Mouse (Mus musculus): ENCODE results near the gene Hist1h2ag. TPM values are rescaled to one million over a fixed set of nuclear protein-coding genes. Genes with fewer than 3 reads are reported as not detected.

Hist1h2ag gene
- polyA plus RNA-seq, 1 experiment from 2014 or later: 19.7 TPM

Small RNAs within 50 kb of the gene (microRNA-seq; reads per million reads assigned to microRNA genes)
- gene Gm26300 (ENCODE audit: borderline number of aligned reads) (not detected), gene Gm44390 (ENCODE audit: borderline number of aligned reads) (0.41 reads per million), gene Gm44486 (ENCODE audit: borderline number of aligned reads) (0.20 reads per million)

Other genes starting within 250 kb of the Hist1h2ag start
- 9.4 and 11.6 TPM in 2 replicates for gene Hist1h2bq, start 232.7 kb downstream of the Hist1h2ag start, polyA plus RNA-seq (2014; fragmentation: Nextera tagmentation; extraction: Ambion mirVana)
- not detected in 2 replicates for gene Hist1h2ao, start 232.5 kb downstream of the Hist1h2ag start, polyA plus RNA-seq (2014; fragmentation: Nextera tagmentation; extraction: Ambion mirVana)
- gene Hist1h4m, start 231.2 kb downstream of the Hist1h2ag start, polyA plus RNA-seq (2014; fragmentation: Nextera tagmentation; extraction: Ambion mirVana): not detected in 2 replicates
- 7.1 and 10.5 TPM in 2 replicates for gene Hist1h4n, start 210.7 kb downstream of the Hist1h2ag start, polyA plus RNA-seq (2014; fragmentation: Nextera tagmentation; extraction: Ambion mirVana)
- 2,147 and 2,559 TPM in 2 replicates for gene Hist1h2ap, start 209.4 kb downstream of the Hist1h2ag start, polyA plus RNA-seq (2014; fragmentation: Nextera tagmentation; extraction: Ambion mirVana)
- 10.3 and 12.3 TPM in 2 replicates for gene Hist1h2br, start 209.2 kb downstream of the Hist1h2ag start, polyA plus RNA-seq (2014; fragmentation: Nextera tagmentation; extraction: Ambion mirVana)
- gene Zfp184, start 97.8 kb downstream of the Hist1h2ag start, polyA plus RNA-seq (2014; fragmentation: Nextera tagmentation; extraction: Ambion mirVana): 6.7 and 7.6 TPM in 2 replicates
- not detected in 2 replicates for gene Pom121l2, start 61.8 kb downstream of the Hist1h2ag start, polyA plus RNA-seq (2014; fragmentation: Nextera tagmentation; extraction: Ambion mirVana)
- 0.24 and 0.66 TPM in 2 replicates for gene Prss16, start 33.2 kb downstream of the Hist1h2ag start, polyA plus RNA-seq (2014; fragmentation: Nextera tagmentation; extraction: Ambion mirVana)
- gene Hist1h2ah, start 7.4 kb downstream of the Hist1h2ag start, polyA plus RNA-seq (2014; fragmentation: Nextera tagmentation; extraction: Ambion mirVana): 10.1 TPM in 1 of 2 replicates, not detected in the other
- 2.2 and 3.9 TPM in 2 replicates for gene Hist1h2bk, start 7.1 kb downstream of the Hist1h2ag start, polyA plus RNA-seq (2014; fragmentation: Nextera tagmentation; extraction: Ambion mirVana)
- 12.1 and 15.7 TPM in 2 replicates for gene Hist1h4i, start 1.6 kb downstream of the Hist1h2ag start, polyA plus RNA-seq (2014; fragmentation: Nextera tagmentation; extraction: Ambion mirVana)
- gene Hist1h2bj, start 270 bp upstream of the Hist1h2ag start, polyA plus RNA-seq (2014; fragmentation: Nextera tagmentation; extraction: Ambion mirVana): 2.7 and 7.5 TPM in 2 replicates
- gene Vmn1r188, start 41.5 kb upstream of the Hist1h2ag start, polyA plus RNA-seq (2014; fragmentation: Nextera tagmentation; extraction: Ambion mirVana): not detected in 2 replicates
- not detected in 2 replicates for gene Vmn1r189, start 62.9 kb upstream of the Hist1h2ag start, polyA plus RNA-seq (2014; fragmentation: Nextera tagmentation; extraction: Ambion mirVana)
- not detected in 2 replicates for gene Vmn1r191, start 141.0 kb upstream of the Hist1h2ag start, polyA plus RNA-seq (2014; fragmentation: Nextera tagmentation; extraction: Ambion mirVana)
- gene Vmn1r192, start 148.2 kb upstream of the Hist1h2ag start, polyA plus RNA-seq (2014; fragmentation: Nextera tagmentation; extraction: Ambion mirVana): not detected in 2 replicates
- gene Vmn1r193, start 180.2 kb upstream of the Hist1h2ag start, polyA plus RNA-seq (2014; fragmentation: Nextera tagmentation; extraction: Ambion mirVana): not detected in 2 replicates
- gene Vmn1r194, start 201.3 kb upstream of the Hist1h2ag start, polyA plus RNA-seq (2014; fragmentation: Nextera tagmentation; extraction: Ambion mirVana): not detected in 2 replicates
- not detected in 2 replicates for gene Vmn1r195, start 227.6 kb upstream of the Hist1h2ag start, polyA plus RNA-seq (2014; fragmentation: Nextera tagmentation; extraction: Ambion mirVana)
- gene Vmn1r196, start 247.0 kb upstream of the Hist1h2ag start, polyA plus RNA-seq (2014; fragmentation: Nextera tagmentation; extraction: Ambion mirVana): not detected in 2 replicates

Data from heart, embryonic 11.5 days (tissue).